Mouse (Mus musculus) lung, adult 2 months (tissue): ENCODE measurements around the gene Tpk1. TPM values are rescaled to one million over a fixed set of nuclear protein-coding genes. Genes with fewer than 3 reads are reported as not detected.

Experiments used
- DNase-seq: peaks from one replicate; pipeline ENCODE4 v3.0.0; 2022
- H3K4me1 ChIP-seq: fragments of 200-500 bp; 2 replicates; pipeline ENCODE4 v1.6.1; 2011; ENCODE audit warnings: low read length; ENCODE audit not compliant: control insufficient read depth, insufficient read depth
- H3K4me3 ChIP-seq: fragments of 200-500 bp; replicated peaks from 2 replicates; pipeline ENCODE3; 2011; ENCODE audit warnings: low read depth, mild to moderate bottlenecking, control low read depth, low read length; ENCODE audit errors: extremely low read depth
- CTCF ChIP-seq: fragments of 200-500 bp; IDR thresholded peaks from 2 replicates; pipeline ENCODE4 v1.5.1; 2011; ENCODE audit warnings: mild to moderate bottlenecking, low read length, control low read depth; ENCODE audit not compliant: insufficient read depth
- POLR2A ChIP-seq: fragments of 200-500 bp; IDR thresholded peaks from 2 replicates; pipeline ENCODE4 v1.6.1; 2011; ENCODE audit warnings: low read depth, mild to moderate bottlenecking, control low read depth, low read length, borderline replicate concordance; ENCODE audit errors: extremely low read depth
- WGBS: fragments of 180-500 bp; shearing (Covaris S2); methylation state at CpG from one replicate; pipeline ENCODE4 v1.1.7; 2018; 5-methylcytosine and 5-hydroxymethylcytosine counted together
- polyA plus RNA-seq: library from polyadenylated mRNA; depleted of rRNA; stranded (reverse); fragments of >200 nt; gene quantifications from 2 replicates; pipeline ENCODE4 v1.2.3, GENCODE M21; 2012

The Tpk1 gene
- polyA plus RNA-seq, 1 experiment = 3.3 TPM

- WGBS = 80% methylated on average over 5 of the region's 5 CpGs
- no peak for TF ChIP-seq POLR2A
- TF ChIP-seq CTCF = no peak
- H3K4me3 ChIP-seq = no peak overlapping the region
- no peaks in the 10 kb centered on the region for H3K4me1 ChIP-seq
- DNase-seq = no peak
These were observed 161.4 kb downstream of the Tpk1 start for GRCm38 (mm10) chr6:43504609-43505230.

DNA sequence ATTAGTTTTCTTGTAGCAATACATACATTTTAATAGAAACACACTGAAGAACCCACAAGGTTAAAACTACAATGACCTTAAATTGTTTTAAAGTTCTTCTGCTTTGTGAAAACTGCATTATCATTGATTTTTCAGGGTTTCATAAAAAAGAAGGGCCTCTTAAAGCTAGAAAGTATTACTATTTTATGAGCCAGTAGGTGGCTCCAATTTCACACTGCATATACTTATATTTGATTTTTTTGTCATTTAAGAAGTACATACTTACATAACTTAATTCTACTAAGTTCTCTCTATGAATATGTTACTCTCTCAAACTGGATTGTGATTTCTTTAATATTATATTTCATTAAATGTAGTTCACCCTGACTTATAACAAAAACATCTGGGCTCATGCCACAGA lies 173.7 kb downstream of the Tpk1 start:
- no peaks in the 10 kb centered on the region for H3K4me1 ChIP-seq
- DNase-seq = no peak
- TF ChIP-seq POLR2A = no peak
- TF ChIP-seq CTCF = no peak

DNA sequence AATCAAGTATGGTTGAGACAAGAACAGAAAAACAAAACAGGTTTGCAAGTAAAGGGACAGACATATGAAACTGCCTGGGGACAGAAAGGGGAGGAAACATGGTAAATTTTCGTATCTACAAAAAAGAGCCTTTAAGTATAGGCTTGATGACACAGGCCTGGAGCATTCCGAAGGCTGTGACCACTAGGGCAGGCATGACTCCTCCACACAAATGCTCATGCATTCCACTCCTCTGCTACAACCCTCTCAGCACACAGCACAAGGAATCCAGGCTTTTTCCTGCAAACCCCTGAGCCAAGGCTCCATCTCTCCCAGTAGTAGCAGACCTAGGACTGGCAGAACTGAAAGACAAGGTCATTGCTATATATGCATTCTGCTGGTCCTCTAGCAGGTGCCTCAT lies 179.4 kb downstream of the Tpk1 start:
- WGBS = 87% methylated on average over 2 of the region's 2 CpGs
- TF ChIP-seq CTCF (no peak), POLR2A (no peak)
- Histone ChIP-seq H3K4me1 (no peaks in the 10 kb centered on the region), H3K4me3 (no peak overlapping the region)
- DNase-seq = no peak

More for the DNA sequence above, 173.7 kb downstream of the Tpk1 start:
- H3K4me3 ChIP-seq = no peak overlapping the region

GRCm38 (mm10) chr6:43480687-43481086 lies 185.4 kb downstream of the Tpk1 start:
- no peak for DNase-seq
- 60% methylated on average over 3 of the region's 3 CpGs for WGBS
- TF ChIP-seq CTCF (no peak), POLR2A (no peak)
- no peak overlapping the region for H3K4me3 ChIP-seq
- no peaks in the 10 kb centered on the region for H3K4me1 ChIP-seq

DNA sequence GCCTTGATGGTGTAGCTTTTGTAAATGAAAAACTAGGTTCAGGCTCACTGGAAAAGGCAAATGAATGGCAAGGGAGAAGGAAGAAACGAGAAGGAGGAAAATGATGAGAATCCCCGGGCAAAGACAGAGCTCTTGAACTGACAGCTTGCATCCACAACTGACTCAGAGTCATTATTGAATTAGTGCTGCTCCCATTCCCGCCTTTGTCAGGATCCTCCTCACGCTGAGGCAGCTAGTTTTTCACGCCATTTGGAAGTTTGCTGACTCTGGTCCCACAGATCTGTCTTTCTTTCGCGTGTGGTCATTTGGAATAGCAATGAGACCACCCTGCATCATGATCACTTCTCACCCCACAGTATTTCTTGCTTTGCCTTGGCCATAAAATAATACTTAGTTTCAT lies 187.3 kb downstream of the Tpk1 start:
- no peak for DNase-seq
- H3K4me3 ChIP-seq = no peak overlapping the region
- WGBS = 85% methylated on average over 7 of the region's 7 CpGs
- TF ChIP-seq CTCF (no peak), POLR2A (no peak)
- H3K4me1 ChIP-seq = no peaks in the 10 kb centered on the region

DNA sequence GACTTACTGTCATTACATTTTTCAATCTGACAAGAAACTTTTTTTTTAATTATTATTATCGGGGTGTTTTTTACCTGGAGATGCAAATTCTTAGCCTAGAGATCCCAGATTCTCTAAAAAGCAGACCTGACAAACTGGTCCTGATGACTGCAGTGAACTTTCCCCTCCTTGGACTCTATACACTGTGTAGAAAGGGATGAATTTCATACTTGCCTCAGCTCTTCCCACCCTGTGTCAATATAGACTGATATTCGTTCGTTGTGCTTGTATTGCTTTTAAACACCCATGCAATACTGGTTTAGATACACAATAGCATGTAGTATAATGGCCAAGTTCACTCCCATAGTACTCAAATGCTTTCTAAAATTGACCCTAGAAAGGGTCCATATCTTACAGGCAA lies 189.7 kb downstream of the Tpk1 start:
- WGBS = 85% methylated on average over 3 of the region's 3 CpGs
- Histone ChIP-seq H3K4me3 (no peak overlapping the region), H3K4me1 (no peaks in the 10 kb centered on the region)
- no peak for TF ChIP-seq POLR2A
- TF ChIP-seq CTCF = no peak
- no peak for DNase-seq

- no peak for TF ChIP-seq POLR2A
- no peak for TF ChIP-seq CTCF
- no peaks in the 10 kb centered on the region for H3K4me1 ChIP-seq
These were observed 190.2 kb downstream of the Tpk1 start for GRCm38 (mm10) chr6:43475921-43476320.

DNA sequence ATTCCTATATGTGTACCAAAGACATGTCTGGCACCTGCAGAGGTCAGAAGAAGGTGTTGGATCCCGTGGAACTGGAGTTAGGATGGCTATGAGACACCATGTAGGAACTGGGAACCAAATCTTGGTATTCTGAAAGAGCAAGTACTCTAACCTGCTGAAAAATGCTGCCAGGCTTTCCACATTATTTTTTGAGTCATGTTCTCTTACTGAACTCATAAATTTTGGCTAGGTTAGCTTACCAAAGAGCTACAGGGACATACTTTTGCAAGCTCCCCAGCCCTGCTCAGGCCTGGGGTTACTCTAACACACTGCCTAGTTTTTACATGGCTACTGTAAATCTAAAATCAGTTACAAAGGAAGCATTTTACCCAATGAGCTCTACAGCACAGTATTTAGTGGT lies 194.5 kb downstream of the Tpk1 start:
- H3K4me1 ChIP-seq = no peaks in the 10 kb centered on the region
- DNase-seq = no peak
- H3K4me3 ChIP-seq = no peak overlapping the region
- WGBS = 80% methylated on average over 1 of the region's 1 CpGs
- TF ChIP-seq POLR2A = no peak
- TF ChIP-seq CTCF = no peak

More at GRCm38 (mm10) chr6:43475921-43476320, 190.2 kb downstream of the Tpk1 start:
- H3K4me3 ChIP-seq = no peak overlapping the region
- no peak for DNase-seq

GRCm38 (mm10) chr6:43468821-43469594 lies 197.1 kb downstream of the Tpk1 start:
- H3K4me3 ChIP-seq = no peak overlapping the region
- TF ChIP-seq CTCF (no peak), POLR2A (no peak)
- 86% methylated on average over 10 of the region's 10 CpGs for WGBS
- DNase-seq = no peak
- no peaks in the 10 kb centered on the region for H3K4me1 ChIP-seq

DNA sequence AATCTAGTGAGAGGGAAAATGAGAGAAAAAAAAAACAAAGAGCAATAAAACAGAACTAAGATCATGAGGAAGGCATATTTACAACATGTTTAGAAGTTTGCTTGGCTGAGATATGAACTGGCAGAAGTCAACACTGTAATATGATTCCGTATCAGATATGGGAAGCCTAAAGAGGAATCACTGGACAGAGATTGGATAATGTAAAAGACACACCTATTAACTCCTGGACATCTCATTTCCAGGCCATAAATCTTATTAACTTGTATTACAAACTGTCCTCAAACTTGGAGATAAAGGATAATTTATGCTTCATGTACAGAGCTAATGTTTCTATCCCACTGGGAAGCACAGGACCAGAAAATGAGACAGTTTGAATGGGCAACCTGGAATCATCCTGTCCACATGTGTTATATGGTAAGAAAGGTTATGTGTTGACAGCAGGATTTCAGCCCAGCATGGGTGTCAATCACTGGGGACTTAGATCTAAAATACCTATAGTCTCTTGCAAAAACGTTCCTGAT lies 203.2 kb downstream of the Tpk1 start:
- H3K4me3 ChIP-seq = no peak overlapping the region
- TF ChIP-seq CTCF = no peak
- TF ChIP-seq POLR2A = no peak
- 71% methylated on average over 2 of the region's 2 CpGs for WGBS
- H3K4me1 ChIP-seq = no peaks in the 10 kb centered on the region
- DNase-seq = no peak
